Mouse (Mus musculus): ENCODE measurements at regions not wholly inside any gene's neighbourhood (a gene's known extent, or its start where the extent isn't known, plus 50 kb on each side); places are given as distances from the start of the nearest gene placed in this dataset.
"Not testable (repeated sequence)": the region's sequence is repeated elsewhere in the genome, so short reads cannot be mapped to it uniquely, and the experiment has no call there.

- no peak for DNase-seq (ENCODE audit: low spot score in 2 of 2)
These were observed 162.7 kb upstream of the Intu start for GRCm38 (mm10) chr3:40368421-40368820.

- DNase-seq (ENCODE audit: low spot score in 2 of 2) = no peak
These were observed 159.7 kb upstream of the Intu start for GRCm38 (mm10) chr3:40371411-40371810.

- not testable (repeated sequence) for DNase-seq (ENCODE audit: low spot score in 2 of 2)
These were observed 154.9 kb upstream of the Intu start for GRCm38 (mm10) chr3:40376220-40376619.

GRCm38 (mm10) chr3:40377416-40377815, 153.7 kb upstream of the Intu start:
- no peak for DNase-seq (ENCODE audit: low spot score in 2 of 2)

- no peak for DNase-seq (ENCODE audit: low spot score in 2 of 2)
These were observed 152.0 kb upstream of the Intu start for GRCm38 (mm10) chr3:40379063-40379462.

- peak; percentile 8 to 23 for DNase-seq (ENCODE audit: low spot score in 2 of 2)
These were observed 139.5 kb upstream of the Intu start for GRCm38 (mm10) chr3:40391631-40392030.

GRCm38 (mm10) chr3:40398184-40398583, 132.9 kb upstream of the Intu start:
- DNase-seq (ENCODE audit: low spot score in 2 of 2) = no peak

- DNase-seq (ENCODE audit: low spot score in 2 of 2) = no peak
These were observed 127.7 kb upstream of the Intu start for GRCm38 (mm10) chr3:40403402-40403801.

GRCm38 (mm10) chr3:40405095-40405948, 125.8 kb upstream of the Intu start:
- no peak for DNase-seq (ENCODE audit: low spot score in 2 of 2)

- DNase-seq (ENCODE audit: low spot score in 2 of 2) = no peak
These were observed 125.2 kb upstream of the Intu start for GRCm38 (mm10) chr3:40405949-40406236.

GRCm38 (mm10) chr3:40408921-40409488, 122.1 kb upstream of the Intu start:
- peak; percentile 20 to 49 for DNase-seq (ENCODE audit: low spot score in 2 of 2)

GRCm38 (mm10) chr3:40410749-40411310, 120.3 kb upstream of the Intu start:
- DNase-seq (ENCODE audit: low spot score in 2 of 2) = no peak

GRCm38 (mm10) chr3:40425183-40425844, 105.8 kb upstream of the Intu start:
- not testable (repeated sequence) for DNase-seq (ENCODE audit: low spot score in 2 of 2)

- no peak for DNase-seq (ENCODE audit: low spot score in 2 of 2)
These were observed 105.0 kb upstream of the Intu start for GRCm38 (mm10) chr3:40426070-40426469.

- DNase-seq (ENCODE audit: low spot score in 2 of 2) = peak; percentile 49 to 64
These were observed 103.1 kb upstream of the Intu start for GRCm38 (mm10) chr3:40428021-40428420.

- no peak for DNase-seq (ENCODE audit: low spot score in 2 of 2)
These were observed 92.8 kb upstream of the Intu start for GRCm38 (mm10) chr3:40438251-40438650.

GRCm38 (mm10) chr3:40441092-40442036, 89.7 kb upstream of the Intu start:
- no peak for DNase-seq (ENCODE audit: low spot score in 2 of 2)

GRCm38 (mm10) chr3:40443788-40444595, 87.1 kb upstream of the Intu start:
- no peak for DNase-seq (ENCODE audit: low spot score in 2 of 2)

- DNase-seq (ENCODE audit: low spot score in 2 of 2) = peak in 1 of 2 experiments; percentile 2
These were observed 78.1 kb upstream of the Intu start for GRCm38 (mm10) chr3:40452958-40453357.

GRCm38 (mm10) chr3:40453552-40453951, 77.5 kb upstream of the Intu start:
- DNase-seq (ENCODE audit: low spot score in 2 of 2) = peak; percentile 50 to 57

GRCm38 (mm10) chr3:40456070-40456469, 75.0 kb upstream of the Intu start:
- no peak for DNase-seq (ENCODE audit: low spot score in 2 of 2)

Measured in heart, adult 9 months (tissue).